Mouse (Mus musculus) right cerebral cortex, adult 2 months (tissue): ENCODE data around the gene Kif21b.

Experiments used
- DNase-seq, 2 experiments: peaks; one replicate each; pipeline ENCODE4 v3.0.0; 2021 to 2022; ENCODE audit warnings: low spot score in 2 of 2

Gene Kif21b

GRCm38 (mm10) chr1:136156951-136157350, 25.8 kb downstream of the Kif21b start:
- no peak for DNase-seq

- DNase-seq: no peak
Observed at GRCm38 (mm10) chr1:136159830-136160229, 28.6 kb downstream of the Kif21b start.

GRCm38 (mm10) chr1:136160297-136160696, 29.1 kb downstream of the Kif21b start:
- DNase-seq: no peak

- no peak for DNase-seq
Observed at GRCm38 (mm10) chr1:136160930-136161329, 29.7 kb downstream of the Kif21b start.

GRCm38 (mm10) chr1:136161333-136161921, 30.2 kb downstream of the Kif21b start:
- no peak for DNase-seq

GRCm38 (mm10) chr1:136165436-136165835, 34.2 kb downstream of the Kif21b start:
- no peak for DNase-seq

GRCm38 (mm10) chr1:136167657-136168056, 36.5 kb downstream of the Kif21b start:
- peak; percentile 56 to 60 for DNase-seq

- DNase-seq: peak; percentile 79 to 80
Observed at GRCm38 (mm10) chr1:136170109-136170508, 38.9 kb downstream of the Kif21b start.

GRCm38 (mm10) chr1:136172696-136173095, 41.5 kb downstream of the Kif21b start:
- DNase-seq: no peak

- peak in 1 of 2 experiments; percentile 8 for DNase-seq
Observed at GRCm38 (mm10) chr1:136174101-136174606, 43.0 kb downstream of the Kif21b start.

- peak; percentile 60 to 61 for DNase-seq
Observed at GRCm38 (mm10) chr1:136175183-136175582, 44.0 kb downstream of the Kif21b start.

GRCm38 (mm10) chr1:136177085-136177484, 45.9 kb downstream of the Kif21b start:
- DNase-seq: no peak

- no peak for DNase-seq
Observed at GRCm38 (mm10) chr1:136178741-136179140, 47.6 kb downstream of the Kif21b start.

- DNase-seq: no peak
Observed at GRCm38 (mm10) chr1:136179511-136180001, 48.4 kb downstream of the Kif21b start.

- DNase-seq: no peak
Observed at GRCm38 (mm10) chr1:136190033-136190432, 58.8 kb downstream of the Kif21b start.

- peak in 1 of 2 experiments; percentile 18 for DNase-seq
Observed at GRCm38 (mm10) chr1:136212803-136213202, 81.6 kb downstream of the Kif21b start, which contains the start of gene Mroh3. TSS of gene Mroh3 (minus strand) at chr1:136212828.

GRCm38 (mm10) chr1:136214304-136214703, 83.1 kb downstream of the Kif21b start:
- DNase-seq: no peak

GRCm38 (mm10) chr1:136220037-136220871, 89.1 kb downstream of the Kif21b start:
- no peak for DNase-seq

- DNase-seq: no peak
Observed at GRCm38 (mm10) chr1:136222386-136222785, 91.2 kb downstream of the Kif21b start.

- DNase-seq: no peak
Observed at GRCm38 (mm10) chr1:136223758-136224342, 92.7 kb downstream of the Kif21b start.

GRCm38 (mm10) chr1:136225846-136226245, 94.7 kb downstream of the Kif21b start:
- DNase-seq: no peak

- DNase-seq: no peak
Observed at GRCm38 (mm10) chr1:136226626-136227025, 95.4 kb downstream of the Kif21b start.
